Mouse (Mus musculus): ENCODE results near the gene Ago3. TPM values are rescaled to one million over a fixed set of nuclear protein-coding genes. Genes with fewer than 3 reads are reported as not detected.
A peak's percentile ranks its signal among the peaks of the same experiment; 100 is the strongest.

Gene Ago3
- polyA plus RNA-seq, 1 experiment from 2014 or later, result 17.1 TPM

DNA sequence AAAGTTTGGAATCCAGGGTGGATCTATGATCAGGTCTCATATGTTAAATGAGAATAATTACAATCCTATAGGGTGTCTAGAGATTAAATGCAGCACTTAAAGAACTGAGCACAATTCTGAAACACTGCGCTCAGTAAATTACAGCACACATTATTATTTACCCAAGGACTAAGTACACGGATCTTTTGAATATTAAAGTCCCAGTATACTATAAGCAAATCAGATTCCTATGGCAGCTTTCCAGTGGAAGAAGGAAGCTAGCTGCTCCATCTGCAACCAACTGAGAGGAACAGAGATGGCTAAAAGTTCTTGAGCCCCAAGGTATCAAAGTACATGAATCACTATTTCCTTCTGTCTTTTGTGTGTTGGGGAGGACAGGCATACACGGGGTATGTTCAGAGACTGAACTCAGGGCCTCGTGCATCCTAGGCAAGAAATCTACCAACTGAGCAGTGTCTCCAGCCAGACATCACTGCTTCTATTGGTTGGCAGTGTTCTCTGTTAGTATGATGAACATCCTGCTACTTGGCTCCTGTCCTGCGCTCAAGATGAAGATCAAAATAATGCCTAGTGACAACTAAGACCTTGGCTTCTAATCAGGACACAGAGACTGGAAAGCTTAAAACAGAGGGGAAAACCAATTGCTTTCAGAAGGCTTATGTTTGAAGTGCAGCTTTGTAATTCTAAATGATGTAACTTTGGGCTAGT lies 25.3 kb upstream of the Ago3 start:
- ATAC-seq (ENCODE audit: insufficient number of reproducible peaks, low FRiP score, low TSS enrichment, low read depth), result no peak
- Histone ChIP-seq H3K4me3 (no peak overlapping the region), H3K27me3 (no peaks in the 10 kb centered on the region), H3K27ac (no peak overlapping the region), H3K9me3 (no peaks in the 10 kb centered on the region), H3K4me2 (no peak overlapping the region), H3K36me3 (peaks cover 82% of the 10 kb centered on the region), H3K4me1 (no peaks in the 10 kb centered on the region), H3K9ac (no peak overlapping the region)
- 96% methylated on average over 5 of the region's 5 CpGs for WGBS

DNA sequence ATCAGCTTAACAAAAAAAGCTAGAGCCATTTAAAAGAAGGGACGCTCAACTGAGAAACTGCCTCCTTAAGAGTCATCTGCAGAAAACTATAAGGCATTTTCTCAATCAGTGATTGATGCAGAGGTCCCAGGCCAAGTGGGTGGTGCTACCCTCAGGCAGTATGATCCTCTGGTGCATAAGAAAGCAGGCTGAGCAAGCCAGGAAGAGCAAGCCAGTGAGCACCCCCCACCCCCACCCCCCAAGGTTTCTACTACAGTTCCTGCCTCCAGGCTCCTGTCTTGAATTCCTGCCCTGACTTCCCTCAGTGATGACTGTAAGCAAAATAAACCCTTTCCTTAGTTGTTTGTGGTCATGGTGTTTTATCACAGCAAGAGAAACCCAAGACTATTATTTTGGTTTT lies 20.9 kb upstream of the Ago3 start:
- Histone ChIP-seq H3K9ac (no peak overlapping the region), H3K4me3 (no peak overlapping the region), H3K36me3 (peaks cover 74% of the 10 kb centered on the region), H3K27me3 (no peaks in the 10 kb centered on the region), H3K4me1 (no peaks in the 10 kb centered on the region), H3K27ac (no peak overlapping the region), H3K9me3 (no peaks in the 10 kb centered on the region), H3K4me2 (no peak overlapping the region)
- 98% methylated on average over 1 of the region's 1 CpGs for WGBS
- ATAC-seq (ENCODE audit: insufficient number of reproducible peaks, low FRiP score, low TSS enrichment, low read depth), result no peak

DNA sequence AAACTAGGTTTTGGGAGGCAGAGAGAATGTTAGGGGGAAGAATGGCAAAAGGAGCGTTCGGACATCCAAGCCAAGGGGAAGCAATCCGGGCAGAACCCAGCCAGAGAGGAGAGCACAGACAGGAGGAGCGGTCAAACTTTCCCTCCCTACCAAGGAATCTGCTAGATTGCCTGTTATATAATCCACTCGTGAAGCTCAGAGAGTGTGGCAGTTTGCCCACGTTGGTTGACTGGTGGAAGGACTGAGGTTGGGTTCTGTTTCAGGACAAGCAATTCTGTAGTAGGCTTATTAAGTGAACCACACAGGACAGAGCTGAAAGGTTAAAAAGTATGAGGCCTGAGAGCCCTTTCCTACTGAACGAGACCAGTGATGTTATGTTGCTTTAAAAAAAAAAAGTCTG lies 17.8 kb upstream of the Ago3 start:
- H3K4me1 ChIP-seq, result no peaks in the 10 kb centered on the region
- H3K27ac ChIP-seq, result no peak overlapping the region
- ATAC-seq (ENCODE audit: insufficient number of reproducible peaks, low FRiP score, low TSS enrichment, low read depth), result no peak
- H3K4me3 ChIP-seq, result no peak overlapping the region
- peaks cover 57% of the 10 kb centered on the region for H3K36me3 ChIP-seq
- WGBS, result 80% methylated on average over 7 of the region's 7 CpGs
- H3K27me3 ChIP-seq, result no peaks in the 10 kb centered on the region
- H3K9me3 ChIP-seq, result no peaks in the 10 kb centered on the region
- no peak overlapping the region for H3K9ac ChIP-seq
- no peak overlapping the region for H3K4me2 ChIP-seq

DNA sequence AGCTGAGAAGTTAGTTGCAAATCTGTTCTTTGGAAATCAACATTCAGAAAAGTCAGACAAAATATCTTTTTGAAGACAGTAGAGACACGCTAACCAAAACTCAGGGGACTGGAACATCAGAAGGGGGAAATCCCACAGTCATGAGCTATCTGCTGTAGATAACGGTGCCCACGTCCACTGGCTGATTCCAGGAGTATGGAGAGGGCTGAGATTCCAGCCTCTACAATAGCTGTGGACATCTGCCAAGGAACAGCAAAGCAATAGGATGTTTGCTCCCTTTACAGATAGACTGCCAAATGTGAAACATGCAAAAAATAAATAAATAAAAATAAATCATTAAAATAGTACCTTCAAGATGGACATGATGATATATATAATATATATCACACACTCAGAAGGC lies 15.2 kb upstream of the Ago3 start:
- Histone ChIP-seq H3K27ac (no peak overlapping the region), H3K4me1 (no peaks in the 10 kb centered on the region), H3K4me2 (no peak overlapping the region), H3K9ac (no peak overlapping the region), H3K36me3 (peaks cover 63% of the 10 kb centered on the region), H3K9me3 (no peaks in the 10 kb centered on the region), H3K4me3 (no peak overlapping the region), H3K27me3 (no peaks in the 10 kb centered on the region)
- ATAC-seq (ENCODE audit: insufficient number of reproducible peaks, low FRiP score, low TSS enrichment, low read depth), result no peak
- WGBS, result 90% methylated on average over 3 of the region's 3 CpGs

DNA sequence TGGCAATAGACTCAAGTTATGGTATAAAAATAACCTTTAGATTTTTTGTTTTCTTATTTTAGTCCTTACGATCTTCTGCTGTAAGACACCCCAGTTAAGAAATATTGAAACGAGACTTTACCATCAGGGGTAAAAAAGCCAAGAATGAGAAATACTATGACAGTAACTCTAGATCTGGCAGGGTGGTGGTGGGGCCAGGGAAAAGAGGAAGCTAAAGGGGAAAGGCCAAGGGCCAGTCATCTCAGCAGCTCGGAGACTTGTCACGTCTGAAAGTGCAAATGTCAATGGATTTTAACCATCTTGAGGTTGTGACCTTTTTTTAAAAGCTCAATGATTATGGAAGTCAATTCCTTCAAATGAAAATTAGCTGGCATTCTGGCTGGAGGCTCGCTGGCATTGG lies 8.9 kb upstream of the Ago3 start:
- Histone ChIP-seq H3K36me3 (peaks cover 53% of the 10 kb centered on the region), H3K4me3 (no peak overlapping the region), H3K4me1 (no peaks in the 10 kb centered on the region), H3K27ac (no peak overlapping the region), H3K9me3 (no peaks in the 10 kb centered on the region), H3K27me3 (no peaks in the 10 kb centered on the region), H3K9ac (no peak overlapping the region), H3K4me2 (no peak overlapping the region)
- 80% methylated on average over 5 of the region's 5 CpGs for WGBS
- no peak for ATAC-seq (ENCODE audit: insufficient number of reproducible peaks, low FRiP score, low TSS enrichment, low read depth)

DNA sequence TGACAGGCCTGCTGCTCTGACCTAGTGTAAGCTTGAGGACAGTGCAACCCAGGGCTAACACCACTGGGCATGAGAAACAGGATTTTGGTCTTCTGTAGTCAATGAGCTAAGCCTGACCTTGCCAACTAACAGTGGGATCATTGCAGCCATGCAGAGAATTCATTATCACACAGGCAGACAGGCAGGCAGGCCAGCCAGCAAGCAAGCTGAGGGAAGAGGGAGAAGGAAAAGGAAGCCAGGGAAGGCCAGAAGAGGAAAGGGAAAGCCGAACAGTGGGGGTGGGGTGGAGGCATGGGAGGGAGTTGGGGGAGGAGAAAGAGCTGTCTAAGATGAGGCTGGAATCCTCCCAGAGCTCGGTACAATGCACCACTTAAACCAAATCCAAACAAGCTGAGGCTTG lies 6.9 kb upstream of the Ago3 start:
- Histone ChIP-seq H3K4me1 (no peaks in the 10 kb centered on the region), H3K27me3 (no peaks in the 10 kb centered on the region), H3K9me3 (no peaks in the 10 kb centered on the region), H3K9ac (no peak overlapping the region), H3K36me3 (peaks cover 36% of the 10 kb centered on the region), H3K4me3 (no peak overlapping the region), H3K4me2 (no peak overlapping the region), H3K27ac (no peak overlapping the region)
- ATAC-seq (ENCODE audit: insufficient number of reproducible peaks, low FRiP score, low TSS enrichment, low read depth), result no peak
- WGBS, result 34% methylated on average over 2 of the region's 2 CpGs

DNA sequence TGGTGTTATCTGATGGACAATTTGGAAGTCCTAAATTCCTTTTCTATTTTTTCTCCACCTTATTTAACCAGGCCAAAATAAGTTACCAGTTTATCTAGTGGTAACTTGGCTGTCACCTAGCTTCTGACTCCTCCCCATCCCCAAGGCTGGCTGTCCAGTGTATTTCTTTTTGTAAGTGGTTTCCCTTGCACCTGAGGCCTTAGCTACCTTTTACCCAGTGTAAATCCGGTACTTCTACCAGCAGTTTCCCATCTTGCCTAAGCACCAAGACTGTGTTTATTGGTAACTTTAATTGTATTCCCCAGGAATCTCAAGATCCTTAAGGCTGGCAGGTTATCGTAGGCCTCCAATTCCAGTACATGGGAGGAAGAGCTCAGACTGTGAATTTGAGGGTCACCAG lies 4.7 kb upstream of the Ago3 start:
- H3K27ac ChIP-seq, result no peak overlapping the region
- H3K9me3 ChIP-seq, result no peaks in the 10 kb centered on the region
- H3K9ac ChIP-seq, result no peak overlapping the region
- no peak for ATAC-seq (ENCODE audit: insufficient number of reproducible peaks, low FRiP score, low TSS enrichment, low read depth)
- no peaks in the 10 kb centered on the region for H3K4me1 ChIP-seq
- WGBS, result 86% methylated on average over 2 of the region's 2 CpGs
- H3K4me3 ChIP-seq, result no peak overlapping the region
- H3K4me2 ChIP-seq, result no peak overlapping the region
- H3K36me3 ChIP-seq, result peaks cover 19% of the 10 kb centered on the region
- no peaks in the 10 kb centered on the region for H3K27me3 ChIP-seq

DNA sequence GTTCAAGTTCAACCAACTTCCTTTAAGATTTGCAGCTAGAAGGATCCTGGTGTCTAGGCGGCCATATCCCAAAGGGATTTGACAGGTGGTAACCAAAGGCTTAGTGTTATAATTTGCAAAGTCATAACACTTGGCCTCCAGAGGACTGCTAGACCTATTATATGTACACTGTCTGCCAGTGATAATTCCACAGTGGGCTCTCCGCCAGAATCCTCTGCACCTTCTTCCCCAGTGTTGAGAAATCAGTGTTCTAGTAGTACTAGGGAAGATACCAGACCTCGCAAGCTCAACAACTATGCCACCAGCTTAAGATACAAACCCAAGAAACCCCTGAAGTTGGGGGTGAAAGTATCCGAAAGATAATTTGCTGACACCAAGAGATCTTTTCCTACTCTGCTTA lies 3.8 kb upstream of the Ago3 start:
- H3K9ac ChIP-seq, result no peak overlapping the region
- 87% methylated on average over 4 of the region's 4 CpGs for WGBS
- peaks cover 7% of the 10 kb centered on the region for H3K4me1 ChIP-seq
- no peak overlapping the region for H3K27ac ChIP-seq
- H3K4me2 ChIP-seq, result no peak overlapping the region
- H3K9me3 ChIP-seq, result no peaks in the 10 kb centered on the region
- no peak overlapping the region for H3K4me3 ChIP-seq
- peaks cover 13% of the 10 kb centered on the region; the same call in 1 of the 2 replicates for H3K36me3 ChIP-seq
- H3K27me3 ChIP-seq, result no peaks in the 10 kb centered on the region
- no peak for ATAC-seq (ENCODE audit: insufficient number of reproducible peaks, low FRiP score, low TSS enrichment, low read depth)

DNA sequence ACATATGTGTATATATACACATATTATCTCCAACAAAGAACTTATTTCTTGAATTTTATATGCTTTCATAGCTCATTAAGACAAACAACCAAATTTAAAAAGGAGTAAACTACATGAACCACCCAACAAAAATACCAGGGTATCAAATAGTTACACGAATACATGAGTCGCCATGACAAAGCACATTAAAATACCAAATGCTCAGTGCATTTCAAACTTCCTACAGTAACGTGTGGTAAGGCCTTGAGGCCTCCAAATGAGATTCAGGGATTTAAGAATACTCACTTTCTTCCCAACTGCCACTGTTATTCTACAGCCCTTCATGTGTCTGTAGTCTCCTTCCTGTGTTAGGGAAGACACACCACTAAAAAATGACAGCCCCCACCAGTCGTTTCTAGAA lies 2.4 kb upstream of the Ago3 start:
- no peak overlapping the region for H3K9ac ChIP-seq
- H3K4me1 ChIP-seq, result peaks cover 7% of the 10 kb centered on the region
- ATAC-seq (ENCODE audit: insufficient number of reproducible peaks, low FRiP score, low TSS enrichment, low read depth), result no peak
- H3K9me3 ChIP-seq, result no peaks in the 10 kb centered on the region
- WGBS, result 82% methylated on average over 4 of the region's 4 CpGs
- peaks cover 6% of the 10 kb centered on the region; the same call in 1 of the 2 replicates for H3K36me3 ChIP-seq
- H3K4me2 ChIP-seq, result no peak overlapping the region
- no peak overlapping the region for H3K27ac ChIP-seq
- no peaks in the 10 kb centered on the region for H3K27me3 ChIP-seq
- H3K4me3 ChIP-seq, result no peak overlapping the region

DNA sequence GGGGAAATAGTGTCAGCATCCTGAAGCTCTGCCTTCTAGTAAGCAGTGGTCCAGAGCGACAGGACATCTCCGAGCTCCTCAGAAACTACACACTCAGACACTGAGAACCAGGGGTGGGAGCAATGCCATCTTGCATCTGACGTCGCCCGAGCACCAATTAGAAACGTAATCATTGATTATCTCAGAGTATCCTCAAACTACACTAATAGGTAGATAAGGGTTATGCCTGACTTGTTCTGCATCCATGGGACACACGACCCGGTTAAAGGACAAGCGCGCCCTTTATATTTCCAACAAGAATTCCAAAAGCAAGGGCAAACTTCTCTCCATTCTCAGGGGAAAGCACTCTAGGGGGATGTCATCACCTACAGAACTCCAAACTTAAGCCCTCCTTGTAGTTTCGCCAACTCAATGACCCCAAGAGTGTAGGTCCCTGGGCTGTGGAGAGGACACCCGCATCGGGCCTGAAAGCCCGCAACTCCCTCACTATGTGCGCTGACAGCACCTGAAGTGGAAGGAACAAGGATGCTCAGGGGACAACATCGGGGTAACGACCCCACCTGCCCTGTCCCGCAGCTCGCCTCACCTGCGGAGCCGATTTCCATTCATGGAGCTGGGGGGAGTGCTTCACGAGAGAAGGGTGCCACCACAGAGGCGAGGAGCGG lies 542 bp downstream of the Ago3 start:
- ATAC-seq (ENCODE audit: insufficient number of reproducible peaks, low FRiP score, low TSS enrichment, low read depth), result peak; percentile 61; the same call in 1 of the 2 replicates
- Histone ChIP-seq H3K4me1 (peaks cover 7% of the 10 kb centered on the region), H3K4me3 (peak overlapping the region; percentile 89), H3K27me3 (no peaks in the 10 kb centered on the region), H3K27ac (peak overlapping the region; percentile 90), H3K9me3 (no peaks in the 10 kb centered on the region), H3K9ac (peak overlapping the region; percentile 92), H3K4me2 (peak overlapping the region; percentile 78), H3K36me3 (no peaks in the 10 kb centered on the region)
- 2% methylated on average over 24 of the region's 24 CpGs for WGBS

DNA sequence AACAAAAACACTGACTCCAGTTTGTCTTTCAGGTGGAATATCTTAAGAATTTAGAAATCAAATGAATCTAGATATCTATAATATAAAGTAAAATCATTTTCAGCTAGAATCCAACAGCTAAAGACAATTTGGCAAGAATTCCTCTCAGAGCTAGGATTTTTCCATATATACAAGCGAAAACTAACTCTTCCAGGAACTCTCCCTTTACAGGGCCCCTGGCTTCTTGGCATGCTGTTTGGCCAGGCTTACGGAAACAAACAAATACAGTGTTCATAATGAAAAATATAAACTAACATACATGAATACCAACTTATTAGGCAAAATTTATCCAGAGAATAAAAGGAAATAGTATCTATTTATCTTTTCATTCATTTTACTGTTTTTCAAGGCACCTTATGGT lies 5.5 kb downstream of the Ago3 start:
- H3K4me1 ChIP-seq, result peaks cover 7% of the 10 kb centered on the region
- no peaks in the 10 kb centered on the region for H3K36me3 ChIP-seq
- no peaks in the 10 kb centered on the region for H3K9me3 ChIP-seq
- H3K9ac ChIP-seq, result no peak overlapping the region
- 68% methylated on average over 2 of the region's 2 CpGs for WGBS
- no peak overlapping the region for H3K4me2 ChIP-seq
- H3K4me3 ChIP-seq, result no peak overlapping the region
- H3K27me3 ChIP-seq, result no peaks in the 10 kb centered on the region
- no peak overlapping the region for H3K27ac ChIP-seq
- no peak for ATAC-seq (ENCODE audit: insufficient number of reproducible peaks, low FRiP score, low TSS enrichment, low read depth)

DNA sequence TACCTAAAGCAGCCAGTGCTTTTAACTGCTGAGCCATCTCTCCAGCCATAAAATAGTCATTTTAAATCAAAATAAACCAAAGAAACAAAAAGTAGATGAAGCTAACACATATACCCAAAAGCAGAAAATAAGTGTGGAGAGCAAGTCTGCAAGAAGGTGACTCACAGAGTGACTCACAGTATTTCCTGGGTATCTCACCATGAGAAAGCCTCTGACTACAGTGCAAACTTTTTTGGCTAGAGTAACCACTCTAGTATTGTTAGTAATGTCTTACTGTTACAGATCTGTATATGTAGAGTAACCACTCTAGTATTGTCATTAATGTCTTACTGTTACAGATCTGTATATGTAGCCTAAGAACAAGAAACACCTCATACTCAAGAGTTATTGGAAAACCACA lies 13.6 kb downstream of the Ago3 start:
- H3K9ac ChIP-seq, result no peak overlapping the region
- no peak overlapping the region for H3K4me2 ChIP-seq
- H3K9me3 ChIP-seq, result no peaks in the 10 kb centered on the region
- ATAC-seq (ENCODE audit: insufficient number of reproducible peaks, low FRiP score, low TSS enrichment, low read depth), result no peak
- H3K36me3 ChIP-seq, result 0 out of 2 replicates have a peak, but pooled peaks cover 8% of the 10 kb centered on the region
- no peaks in the 10 kb centered on the region for H3K27me3 ChIP-seq
- H3K4me1 ChIP-seq, result no peaks in the 10 kb centered on the region
- no peak overlapping the region for H3K27ac ChIP-seq
- H3K4me3 ChIP-seq, result no peak overlapping the region

All from limb, embryonic 15.5 days (tissue).